9 mouse cellular contexts compared by ENCODE assay signal in the genomic region with DNA sequence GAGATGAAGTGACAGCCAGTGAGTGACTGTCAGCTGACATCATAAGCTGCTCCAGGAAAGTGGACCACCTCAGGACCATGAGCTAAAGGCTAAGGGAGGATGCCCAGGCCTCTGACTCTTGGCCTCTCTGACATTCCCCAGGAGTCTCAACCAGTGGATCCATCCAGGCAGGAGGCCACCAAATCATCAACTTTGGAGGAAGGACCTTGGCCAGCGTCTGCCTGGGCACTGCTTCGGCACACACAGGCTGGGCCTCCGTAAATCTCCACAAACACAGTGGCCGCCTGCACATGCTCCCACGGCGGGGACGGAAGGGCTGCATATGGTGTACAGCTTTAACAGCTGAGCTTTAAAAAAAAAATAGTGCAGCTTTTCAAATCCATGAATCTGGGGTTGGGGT.
DNase-seq lines count a peak whose midpoint lies in the region; ATAC-seq and TF ChIP-seq lines count a peak whose summit lies in the region.
"Had no signal": no experiment of that assay in that cellular context is flagged by ENCODE, and none has a peak within 500 bp of the region (broad histone marks: within the 10 kb centered on the region; RNA-seq: fewer than 3 reads in every experiment).

No protein-coding gene starts in this region.

- DNase-seq in gastrocnemius, postnatal 10 days: peak; percentile 26
- no peak for DNase-seq in gastrocnemius, adult 18-20 months (ENCODE audit: low spot score)
- DNase-seq in Muller cell, postnatal 12 days (ENCODE audit: inconsistent ontology term): peak; percentile 41
- DNase-seq in forebrain, embryonic 10.5 days (ENCODE audit: extremely low spot score, low spot score): no peak
- DNase-seq in testis, postnatal 14 days (ENCODE audit: low spot score): no peak
- DNase-seq in ovary, adult 18-20 months (ENCODE audit: low spot score): no peak
- no peak for DNase-seq in kidney, adult 2 months

- WGBS in forebrain, embryonic 10.5 days: 50% methylated on average over 7 of the region's 7 CpGs
- WGBS in limb, embryonic 13.5 days: 15% methylated on average over 7 of the region's 7 CpGs
- WGBS in kidney, adult 2 months: 57% methylated on average over 7 of the region's 7 CpGs

- peaks cover 3% of the 10 kb centered on the region for H3K36me3 ChIP-seq in forebrain, embryonic 10.5 days (replicated peaks)
- no peaks in the 10 kb centered on the region for H3K36me3 ChIP-seq in limb, embryonic 13.5 days
- H3K36me3 ChIP-seq in kidney, adult 2 months (ENCODE audit: control insufficient read depth, insufficient read depth, low read length): no peaks in the 10 kb centered on the region

- H3K27ac ChIP-seq in forebrain, embryonic 10.5 days: peak overlapping the region; percentile 83
- H3K27ac ChIP-seq in limb, embryonic 13.5 days: no peak overlapping the region
- H3K27ac ChIP-seq in kidney, adult 2 months (ENCODE audit: insufficient read depth, low read depth, low read length): no peak overlapping the region
- H3K27ac ChIP-seq: macrophage had no signal

- H3K9ac ChIP-seq in limb, embryonic 13.5 days: no peak overlapping the region; the same call in 1 of the 2 replicates

- H3K4me1 ChIP-seq in forebrain, embryonic 10.5 days: peaks cover 74% of the 10 kb centered on the region
- peaks cover 53% of the 10 kb centered on the region for H3K4me1 ChIP-seq in limb, embryonic 13.5 days
- H3K4me1 ChIP-seq in kidney, adult 2 months (ENCODE audit: control insufficient read depth, insufficient read depth, low read length): no peaks in the 10 kb centered on the region

- H3K27me3 ChIP-seq in forebrain, embryonic 10.5 days (ENCODE audit: poor library complexity, severe bottlenecking): peaks cover 40% of the 10 kb centered on the region
- no peaks in the 10 kb centered on the region for H3K27me3 ChIP-seq in limb, embryonic 13.5 days
- no peaks in the 10 kb centered on the region for H3K27me3 ChIP-seq in kidney, adult 2 months (replicated peaks; ENCODE audit: control insufficient read depth, insufficient read depth, low read length)

- H3K4me3 ChIP-seq in forebrain, embryonic 10.5 days: peak overlapping the region; percentile 37; the same call in 1 of the 2 replicates
- peak overlapping the region; percentile 22; the same call in 1 of the 2 replicates for H3K4me3 ChIP-seq in limb, embryonic 13.5 days
- no peak overlapping the region for H3K4me3 ChIP-seq in kidney, adult 2 months (ENCODE audit: insufficient read depth, low read depth, low read length)

- H3K4me2 ChIP-seq in limb, embryonic 13.5 days (replicated peaks): peak overlapping the region; percentile 59

- TF ChIP-seq CTCF in kidney, adult 2 months (conservative IDR thresholded peaks at IDR 0.05; ENCODE audit: insufficient read depth, insufficient read length, low read depth, low read length): no peak

- no peaks in the 10 kb centered on the region for H3K9me3 ChIP-seq in forebrain, embryonic 10.5 days
- H3K9me3 ChIP-seq in limb, embryonic 13.5 days: no peaks in the 10 kb centered on the region

- TF ChIP-seq POLR2A in kidney, adult 2 months (IDR thresholded peaks at IDR 0.05; ENCODE audit: low read depth, low read length): no peak

- peak; percentile 26; the same call in 1 of the 2 replicates for ATAC-seq in limb, embryonic 13.5 days (ENCODE audit: low FRiP score, low read depth)

Comparison
In these comparisons a context has a peak if more than half of its experiments do, and no peak if none do; other contexts are left out.
1. DNase-seq: peak in gastrocnemius, postnatal 10 days (single experiment) and Muller cell, postnatal 12 days (single experiment); none in gastrocnemius, adult 18-20 months (single experiment), forebrain, embryonic 10.5 days (single experiment), testis, postnatal 14 days (single experiment), ovary, adult 18-20 months (single experiment) and kidney, adult 2 months (single experiment).